Mouse (Mus musculus) frontal cortex, adult (tissue): ENCODE measurements around the gene Xxylt1.
A peak's percentile ranks its signal among the peaks of the same experiment; 100 is the strongest.

Experiments used
- ATAC-seq: cut with Nextera tagmentation; 2 replicates; pipeline ENCODE4 v1.9.2; 2017; ENCODE audit warnings: mild to moderate bottlenecking, moderate library complexity, mixed read lengths; ENCODE audit not compliant: low TSS enrichment

Gene Xxylt1

GRCm38 (mm10) chr16:30988225-30988624, 93.0 kb downstream of the Xxylt1 start:
- no peak for ATAC-seq

- no peak for ATAC-seq
Measured at GRCm38 (mm10) chr16:30987684-30988083, 93.5 kb downstream of the Xxylt1 start.

GRCm38 (mm10) chr16:30984826-30985545, 96.2 kb downstream of the Xxylt1 start:
- no peak for ATAC-seq

GRCm38 (mm10) chr16:30984101-30984500, 97.1 kb downstream of the Xxylt1 start:
- peak; percentile 55 for ATAC-seq

- peak; percentile 79 for ATAC-seq
Measured at GRCm38 (mm10) chr16:30983699-30984098, 97.5 kb downstream of the Xxylt1 start.

- ATAC-seq: peak; percentile 12; the same call in 1 of the 2 replicates
Measured at GRCm38 (mm10) chr16:30983281-30983680, 98.0 kb downstream of the Xxylt1 start.

- ATAC-seq: no peak
Measured at GRCm38 (mm10) chr16:30981345-30981744, 99.9 kb downstream of the Xxylt1 start.

- ATAC-seq: no peak
Measured at GRCm38 (mm10) chr16:30979905-30980304, 101.3 kb downstream of the Xxylt1 start.

GRCm38 (mm10) chr16:30977728-30978127, 103.5 kb downstream of the Xxylt1 start:
- no peak for ATAC-seq

- peak; percentile 91 for ATAC-seq
Measured at GRCm38 (mm10) chr16:30977186-30977585, 104.0 kb downstream of the Xxylt1 start.

GRCm38 (mm10) chr16:30974549-30974948, 106.7 kb downstream of the Xxylt1 start:
- ATAC-seq: no peak

- ATAC-seq: no peak
Measured at GRCm38 (mm10) chr16:30973416-30973815, 107.8 kb downstream of the Xxylt1 start.

GRCm38 (mm10) chr16:30971950-30972541, 109.2 kb downstream of the Xxylt1 start:
- ATAC-seq: peak; percentile 51

- peak; percentile 59 for ATAC-seq
Measured at GRCm38 (mm10) chr16:30969266-30970064, 111.8 kb downstream of the Xxylt1 start.

GRCm38 (mm10) chr16:30968402-30969151, 112.7 kb downstream of the Xxylt1 start:
- no peak for ATAC-seq

- no peak for ATAC-seq
Measured at GRCm38 (mm10) chr16:30966684-30967083, 114.5 kb downstream of the Xxylt1 start.

GRCm38 (mm10) chr16:30964891-30965290, 116.3 kb downstream of the Xxylt1 start:
- no peak for ATAC-seq

- ATAC-seq: no peak
Measured at GRCm38 (mm10) chr16:30964411-30964810, 116.8 kb downstream of the Xxylt1 start.

- no peak for ATAC-seq
Measured at GRCm38 (mm10) chr16:30962515-30962914, 118.7 kb downstream of the Xxylt1 start.

GRCm38 (mm10) chr16:30961176-30961575, 120.1 kb downstream of the Xxylt1 start:
- ATAC-seq: no peak

GRCm38 (mm10) chr16:30960266-30960665, 121.0 kb downstream of the Xxylt1 start:
- ATAC-seq: no peak

GRCm38 (mm10) chr16:30959692-30960091, 121.5 kb downstream of the Xxylt1 start:
- ATAC-seq: no peak
